Mouse (Mus musculus) urinary bladder, adult 18-20 months (tissue): ENCODE measurements around the gene Dnaja3.

ENCODE experiments used
- DNase-seq, 2 experiments: peaks; one replicate each; pipeline ENCODE4 v3.0.0; 2022; ENCODE audit warnings: low spot score in 2 of 2, mixed read lengths in 2 of 2

Gene Dnaja3

GRCm38 (mm10) chr16:4642190-4642589 is 2.4 kb downstream of the Dnaja3 start:
- DNase-seq: peak in 1 of 2 experiments; percentile 72

GRCm38 (mm10) chr16:4642937-4643336 is 3.1 kb downstream of the Dnaja3 start:
- DNase-seq: no peak

- peak in 1 of 2 experiments; percentile 75 for DNase-seq
Observed at GRCm38 (mm10) chr16:4643670-4644419, 4.1 kb downstream of the Dnaja3 start.

DNA sequence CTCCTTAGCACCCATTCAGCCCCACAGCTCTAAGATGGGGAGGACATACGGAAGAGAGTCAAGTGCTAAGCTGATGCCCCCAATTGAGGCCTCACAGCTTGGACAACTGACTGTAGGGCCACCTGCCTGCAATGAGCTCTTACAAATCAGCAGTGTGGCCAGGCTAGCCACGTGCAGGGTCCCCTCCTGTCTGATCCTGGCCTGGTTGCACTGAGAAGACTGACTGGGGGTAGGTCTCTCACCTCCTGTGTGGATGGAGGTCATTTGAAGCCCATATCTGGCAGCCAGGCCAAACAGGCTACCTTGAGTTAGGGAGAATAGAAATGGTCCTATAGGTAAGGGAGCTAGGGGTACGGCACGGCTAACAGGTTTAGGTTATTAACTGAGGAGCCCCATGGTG is 6.1 kb downstream of the Dnaja3 start:
- DNase-seq: no peak

- no peak for DNase-seq
Observed at GRCm38 (mm10) chr16:4646831-4647230, 7.0 kb downstream of the Dnaja3 start.

DNA sequence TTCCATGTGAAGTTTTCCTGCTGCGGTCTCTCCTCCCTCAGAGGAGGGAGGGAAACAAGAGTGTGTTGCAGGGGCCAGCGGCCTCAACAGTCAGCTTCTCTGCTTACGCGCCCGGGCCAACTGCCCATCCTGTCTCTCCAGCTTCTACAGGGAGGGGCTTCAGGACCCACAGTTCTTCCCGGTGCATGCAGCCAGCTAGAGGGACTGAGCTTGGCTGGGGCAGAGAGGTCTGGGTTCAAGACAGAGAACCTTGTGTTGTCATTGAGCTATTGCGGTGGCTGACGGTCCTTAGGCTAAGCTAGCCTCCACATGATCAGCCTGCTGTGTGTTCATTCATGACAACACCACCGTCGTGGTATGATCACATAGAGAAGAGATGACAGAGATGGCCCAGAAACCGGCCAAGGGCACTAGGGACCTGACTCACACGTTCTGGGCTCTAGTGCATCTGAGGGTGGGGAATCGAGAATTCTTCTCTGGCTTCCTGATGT is 7.9 kb downstream of the Dnaja3 start:
- no peak for DNase-seq

GRCm38 (mm10) chr16:4648416-4649023 is 8.7 kb downstream of the Dnaja3 start:
- DNase-seq: no peak

DNA sequence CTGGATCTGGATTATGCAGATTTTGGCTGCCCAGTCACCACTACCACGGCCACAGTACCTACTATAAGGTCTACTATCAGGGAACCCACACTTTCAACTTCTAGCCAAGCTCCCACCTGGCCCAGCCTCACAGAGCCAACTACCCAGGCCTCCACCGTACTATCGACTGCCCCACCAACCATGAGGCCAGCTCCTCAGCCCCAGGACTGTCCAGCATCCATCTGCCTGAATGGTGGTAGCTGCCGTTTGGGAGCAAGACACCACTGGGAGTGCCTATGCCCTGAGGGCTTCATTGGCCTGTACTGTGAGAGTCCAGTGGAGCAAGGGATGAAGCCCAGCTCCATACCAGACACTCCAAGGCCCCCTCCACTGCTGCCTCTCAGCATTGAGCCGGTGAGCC is 9.4 kb downstream of the Dnaja3 start:
- DNase-seq: no peak

GRCm38 (mm10) chr16:4649692-4650091 is 9.9 kb downstream of the Dnaja3 start:
- DNase-seq: no peak

GRCm38 (mm10) chr16:4650161-4650560 is 10.4 kb downstream of the Dnaja3 start:
- DNase-seq: no peak

GRCm38 (mm10) chr16:4651081-4651480 is 11.3 kb downstream of the Dnaja3 start:
- DNase-seq: no peak

GRCm38 (mm10) chr16:4651624-4652023 is 11.8 kb downstream of the Dnaja3 start:
- DNase-seq: no peak

DNA sequence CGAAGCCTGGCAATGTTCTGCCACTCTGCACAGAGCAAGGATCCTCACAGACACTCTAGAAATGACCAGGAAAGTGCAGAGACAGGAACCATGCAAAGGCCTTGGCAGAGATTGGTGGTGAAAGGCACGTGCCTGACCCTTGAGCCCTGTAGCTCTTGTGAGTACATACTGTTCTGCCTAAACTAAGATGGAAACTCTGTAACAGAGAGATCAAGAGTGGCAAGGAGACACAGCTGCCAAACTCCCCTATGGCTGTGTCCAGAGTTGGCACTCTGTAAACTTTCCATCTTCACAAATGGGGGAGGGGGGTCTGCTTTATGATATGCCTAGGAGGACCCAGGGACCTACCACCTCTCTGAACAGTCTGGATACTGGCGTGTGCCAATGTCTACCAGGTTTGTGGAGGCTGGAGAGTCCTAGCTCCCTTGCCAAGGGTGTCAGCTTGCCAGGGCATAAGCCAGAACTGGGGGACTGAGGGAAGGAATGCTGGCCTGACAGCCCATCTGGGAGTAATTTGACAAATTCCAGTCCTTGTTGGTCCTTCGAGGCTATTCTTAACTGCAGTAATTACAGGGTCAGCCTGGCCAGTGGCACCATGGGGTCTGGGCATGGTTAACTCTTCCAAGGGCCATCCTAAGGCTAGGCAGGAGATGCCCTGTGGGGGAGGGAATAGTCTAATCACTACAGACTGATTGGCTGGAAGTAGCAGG is 13.1 kb downstream of the Dnaja3 start:
- DNase-seq: no peak

- DNase-seq: no peak
Observed at GRCm38 (mm10) chr16:4654706-4655105, 14.9 kb downstream of the Dnaja3 start.

DNA sequence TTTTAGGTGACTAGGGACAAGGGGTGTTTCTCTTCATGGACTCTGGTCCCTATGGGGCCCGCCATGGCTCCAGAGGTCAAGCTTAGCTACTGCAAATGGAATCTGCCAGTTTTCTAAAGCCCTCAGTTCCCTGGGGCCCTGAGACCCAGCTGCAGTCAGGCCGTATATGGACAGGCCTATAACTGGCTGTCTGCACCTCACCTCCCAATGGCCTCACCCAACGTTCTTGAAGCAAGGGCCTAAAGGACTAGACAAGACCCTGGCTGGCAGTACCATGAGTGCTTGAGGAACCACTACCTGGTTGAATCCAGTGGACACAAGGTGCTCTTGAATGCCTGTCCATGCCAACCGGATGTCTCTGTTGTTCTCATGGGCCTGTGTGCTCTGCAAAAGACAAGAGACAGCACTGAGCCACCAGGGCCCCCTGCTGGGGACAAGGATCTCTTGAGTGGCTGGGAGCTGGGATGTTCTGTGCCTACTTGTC is 15.5 kb downstream of the Dnaja3 start:
- DNase-seq: no peak

DNA sequence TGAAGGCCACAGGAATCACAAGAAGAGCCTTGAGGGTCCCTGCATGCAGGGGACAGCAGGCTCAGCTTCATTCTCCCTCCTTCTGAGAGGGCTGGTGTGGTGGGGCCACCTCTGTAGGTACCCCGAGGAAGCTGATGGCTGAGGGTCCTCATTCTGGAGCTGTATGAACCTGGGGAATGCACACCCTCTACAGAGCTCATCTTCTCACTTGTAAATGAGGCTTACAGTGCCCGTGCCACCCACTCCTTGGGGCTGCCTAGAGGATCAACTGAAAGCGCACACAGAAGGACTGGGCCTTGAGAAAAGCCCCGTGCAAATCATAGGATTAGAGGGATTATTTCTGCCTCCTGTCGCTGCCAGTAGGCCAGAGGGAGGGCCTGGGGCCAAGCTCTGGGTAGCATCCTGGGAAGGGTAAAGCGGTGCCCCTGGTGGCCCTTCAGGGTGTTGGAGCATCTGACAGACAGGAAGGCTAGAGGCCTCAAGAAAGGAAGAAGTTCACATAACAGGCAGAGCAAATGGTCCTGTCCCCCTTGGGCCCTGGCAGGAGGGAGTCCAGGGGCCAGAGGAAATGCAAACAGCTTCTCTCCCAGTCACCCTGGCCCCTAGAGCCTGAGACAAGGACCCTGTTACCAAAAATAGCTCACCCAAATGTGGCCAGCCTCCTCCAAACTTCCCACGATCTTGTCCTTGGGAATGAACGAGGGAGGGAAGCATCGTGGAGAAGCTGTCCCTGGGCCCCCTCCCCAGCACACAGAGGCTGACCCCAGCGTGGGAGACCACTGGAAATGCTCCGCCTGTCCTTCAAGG is 16.2 kb downstream of the Dnaja3 start:
- DNase-seq: no peak

GRCm38 (mm10) chr16:4656571-4657081 is 16.8 kb downstream of the Dnaja3 start:
- DNase-seq: no peak

GRCm38 (mm10) chr16:4658781-4659245 is 19.0 kb downstream of the Dnaja3 start:
- no peak for DNase-seq

DNA sequence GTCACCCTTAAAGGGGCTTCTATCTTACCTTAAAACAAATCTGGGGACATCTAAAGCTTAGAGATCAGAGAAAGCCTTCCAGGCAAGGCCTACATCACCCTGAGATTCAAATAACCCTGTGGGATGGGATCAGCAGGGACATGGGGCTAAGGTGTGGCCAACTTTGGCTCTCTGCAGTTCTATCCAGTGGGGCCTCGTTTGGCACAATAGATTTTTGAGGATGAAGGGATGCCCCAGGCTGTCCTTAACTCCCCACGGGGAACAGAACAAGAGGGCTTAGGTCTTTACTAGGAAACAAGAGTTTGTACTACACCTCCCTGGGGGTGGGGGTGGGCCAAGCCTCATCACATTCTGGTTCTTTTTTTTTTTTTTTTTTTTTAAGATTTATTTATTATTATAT is 19.5 kb downstream of the Dnaja3 start:
- DNase-seq: no peak

DNA sequence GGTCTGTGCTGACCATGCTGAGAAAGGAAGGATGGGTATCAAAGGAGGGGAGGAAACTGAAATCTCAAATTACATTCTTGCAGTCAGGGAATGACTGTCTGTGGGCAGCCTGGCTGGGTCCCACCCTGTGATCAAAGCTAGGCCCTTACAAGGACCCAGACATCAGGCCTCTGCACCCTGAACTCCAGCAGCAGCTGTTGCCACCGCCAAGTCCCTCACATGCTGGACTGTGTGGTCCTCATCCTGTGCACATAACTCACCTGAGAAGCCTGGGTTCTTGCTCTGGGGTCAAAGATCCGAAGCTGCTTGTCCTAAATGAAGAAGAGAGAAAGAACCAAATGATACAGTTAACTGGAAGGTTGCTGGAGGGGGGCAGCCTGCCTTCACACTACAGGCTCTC is 21.8 kb downstream of the Dnaja3 start:
- DNase-seq: no peak

DNA sequence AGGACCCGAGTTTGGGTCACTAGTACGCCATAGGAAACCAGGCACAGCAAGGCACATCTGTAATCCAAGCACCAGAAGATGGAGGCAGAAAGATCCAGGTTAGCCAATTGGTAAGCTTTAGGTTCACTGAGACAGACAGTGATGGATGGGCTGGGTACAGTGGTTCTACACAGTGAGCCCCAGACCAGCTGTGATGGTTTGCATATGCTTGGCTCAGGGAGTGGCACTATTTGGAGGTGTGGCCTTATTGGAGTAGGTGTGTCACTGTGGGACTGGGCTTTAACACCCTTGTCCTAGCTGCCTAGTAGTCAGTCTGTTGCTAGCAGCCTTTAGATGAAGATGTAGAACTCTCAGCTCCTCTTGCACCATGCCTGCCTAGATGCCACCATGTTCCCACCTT is 24.0 kb downstream of the Dnaja3 start:
- DNase-seq: no peak
